Mouse (Mus musculus) MN1 (cell line): ENCODE results near the gene Fetub.
"Not testable (repeated sequence)": the region's sequence is repeated elsewhere in the genome, so short reads cannot be mapped to it uniquely, and the experiment has no call there.

ENCODE experiments used
- DNase-seq: peaks from one replicate; pipeline ENCODE4 v3.0.0-alpha.2; 2016; ENCODE audit warnings: low spot score

Fetub gene

GRCm38 (mm10) chr16:22909290-22909689 lies 8.8 kb upstream of the Fetub start:
- no peak for DNase-seq

- no peak for DNase-seq
Measured at GRCm38 (mm10) chr16:22911986-22912385, 6.1 kb upstream of the Fetub start.

- DNase-seq: no peak
Measured at GRCm38 (mm10) chr16:22912886-22913285, 5.2 kb upstream of the Fetub start.

GRCm38 (mm10) chr16:22914276-22914675 lies 3.9 kb upstream of the Fetub start:
- DNase-seq: no peak

- DNase-seq: peak; percentile 86
Measured at GRCm38 (mm10) chr16:22918664-22919312, 654 bp downstream of the Fetub start.

- DNase-seq: peak; percentile 93
Measured at GRCm38 (mm10) chr16:22919971-22920854, 2.1 kb downstream of the Fetub start.

GRCm38 (mm10) chr16:22921761-22922160 lies 3.6 kb downstream of the Fetub start:
- no peak for DNase-seq

GRCm38 (mm10) chr16:22922433-22922832 lies 4.3 kb downstream of the Fetub start:
- DNase-seq: no peak

GRCm38 (mm10) chr16:22929575-22929974 lies 11.4 kb downstream of the Fetub start:
- peak; percentile 75 for DNase-seq

GRCm38 (mm10) chr16:22931431-22932200 lies 13.5 kb downstream of the Fetub start:
- no peak for DNase-seq

- DNase-seq: no peak
Measured at GRCm38 (mm10) chr16:22937631-22938030, 19.5 kb downstream of the Fetub start.

GRCm38 (mm10) chr16:22938541-22938940 lies 20.4 kb downstream of the Fetub start:
- DNase-seq: no peak

- no peak for DNase-seq
Measured at GRCm38 (mm10) chr16:22939120-22939695, 21.1 kb downstream of the Fetub start.

GRCm38 (mm10) chr16:22941825-22942476 lies 23.8 kb downstream of the Fetub start:
- DNase-seq: not testable (repeated sequence)

GRCm38 (mm10) chr16:22947371-22947770 lies 29.2 kb downstream of the Fetub start:
- DNase-seq: no peak

GRCm38 (mm10) chr16:22950840-22951395 lies 32.8 kb downstream of the Fetub start, which contains the start of gene Hrg:
Hrg (plus strand) TSS chr16:22951072.
- no peak for DNase-seq

GRCm38 (mm10) chr16:22953069-22953468 lies 34.9 kb downstream of the Fetub start:
- DNase-seq: no peak

GRCm38 (mm10) chr16:22955397-22956084 lies 37.4 kb downstream of the Fetub start:
- no peak for DNase-seq

GRCm38 (mm10) chr16:22956085-22956439 lies 37.9 kb downstream of the Fetub start:
- DNase-seq: no peak

GRCm38 (mm10) chr16:22961073-22961472 lies 42.9 kb downstream of the Fetub start:
- no peak for DNase-seq

- no peak for DNase-seq
Measured at GRCm38 (mm10) chr16:22962256-22962655, 44.1 kb downstream of the Fetub start.
